8 mouse cellular contexts compared by ENCODE assay signal in the genomic region with DNA sequence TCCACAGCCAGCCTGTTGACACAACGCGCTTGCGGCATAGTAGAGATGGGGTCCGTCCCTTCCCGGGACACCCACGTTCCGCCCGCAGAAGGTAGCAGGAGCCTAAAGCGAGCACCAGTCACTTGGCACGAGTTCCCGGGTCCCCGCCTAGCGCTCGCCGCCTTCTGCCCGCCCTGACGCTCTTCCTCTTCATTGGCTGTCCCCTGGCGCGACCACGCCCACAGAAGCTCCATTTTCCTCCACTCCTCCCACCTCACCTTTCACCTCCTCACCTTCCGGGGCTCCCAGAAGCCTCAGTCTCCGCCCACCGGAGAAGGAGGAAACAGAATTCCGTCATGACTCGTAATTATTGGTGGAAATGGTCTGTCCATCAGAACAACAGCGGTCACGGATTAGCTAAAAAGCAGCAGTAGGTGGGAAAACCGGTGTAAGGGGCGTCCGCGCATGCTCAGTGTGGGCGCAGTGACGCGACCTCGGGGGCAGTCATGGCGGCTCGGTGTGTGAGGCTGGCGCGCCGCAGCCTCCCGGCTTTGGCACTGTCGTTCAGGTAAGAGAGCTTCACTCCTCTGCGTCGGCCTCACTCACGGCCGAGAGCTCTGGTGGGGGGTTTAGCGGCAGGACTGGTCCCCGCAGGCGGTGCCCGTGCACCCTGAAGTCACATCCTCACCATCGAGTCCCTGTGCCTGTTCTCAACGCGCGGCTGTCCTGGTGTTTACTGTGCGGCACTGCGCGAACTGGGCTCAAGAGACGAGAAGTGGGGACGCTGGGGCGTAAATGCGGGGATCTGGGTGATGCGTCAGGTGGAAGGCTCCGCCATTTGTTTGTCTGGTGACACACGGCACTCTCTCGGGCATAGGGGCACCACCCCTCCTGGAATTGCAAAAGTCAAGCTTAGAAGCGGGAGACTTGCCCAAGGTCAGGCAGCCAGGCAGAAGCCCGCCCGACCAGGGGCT. TPM values are rescaled to one million over a fixed set of nuclear protein-coding genes. Genes with fewer than 3 reads are reported as not detected.
DNase-seq lines count a peak whose midpoint lies in the region; ATAC-seq and TF ChIP-seq lines count a peak whose summit lies in the region.

A gene (plus strand): TSS at position 290 of the 953 bp plus-strand sequence.

- no peaks in the 10 kb centered on the region for H3K27me3 ChIP-seq in CH12.LX (replicated peaks)
- H3K27me3 ChIP-seq in forebrain, embryonic 11.5 days (ENCODE audit: control insufficient read depth, insufficient read depth, low read length): peaks cover 4% of the 10 kb centered on the region; the same call in 1 of the 2 replicates
- H3K27me3 ChIP-seq in heart, embryonic 16.5 days (ENCODE audit: control insufficient read depth, insufficient read depth, low read length): no peaks in the 10 kb centered on the region
- no peaks in the 10 kb centered on the region for H3K27me3 ChIP-seq in liver, embryonic 15.5 days
- no peaks in the 10 kb centered on the region for H3K27me3 ChIP-seq in neural tube, embryonic 12.5 days (replicated peaks)

- H3K4me1 ChIP-seq in CH12.LX (ENCODE audit: control insufficient read depth in 1 of 2, insufficient read depth in 2 of 2): peaks cover 3 to 27% of the 10 kb centered on the region in 2 experiments; a peak in 2 of 4 replicates
- peaks cover 13% of the 10 kb centered on the region; the same call in 1 of the 2 replicates for H3K4me1 ChIP-seq in forebrain, embryonic 11.5 days (replicated peaks; ENCODE audit: control insufficient read depth, insufficient read depth, low read length)
- H3K4me1 ChIP-seq in heart, embryonic 16.5 days (ENCODE audit: control insufficient read depth, insufficient read depth, low read length): peaks cover 20% of the 10 kb centered on the region
- H3K4me1 ChIP-seq in liver, embryonic 15.5 days (replicated peaks): peaks cover 34% of the 10 kb centered on the region
- H3K4me1 ChIP-seq in neural tube, embryonic 12.5 days: peaks cover 14% of the 10 kb centered on the region

- TF ChIP-seq EP300 in CH12.LX (IDR thresholded peaks at IDR 0.05; ENCODE audit: low read length): no peak

- H3K36me3 ChIP-seq in CH12.LX (replicated peaks in 1 of 2; ENCODE audit: control insufficient read depth in 1 of 2, insufficient read depth in 1 of 2, low read length in 1 of 2): peaks cover 14 to 32% of the 10 kb centered on the region in 2 experiments
- H3K36me3 ChIP-seq in forebrain, embryonic 11.5 days (ENCODE audit: control insufficient read depth, insufficient read depth, low read length): no peaks in the 10 kb centered on the region; the same call in 1 of the 2 replicates
- H3K36me3 ChIP-seq in heart, embryonic 16.5 days (ENCODE audit: control insufficient read depth, insufficient read depth): peaks cover 6% of the 10 kb centered on the region
- H3K36me3 ChIP-seq in liver, embryonic 15.5 days (replicated peaks): peaks cover 25% of the 10 kb centered on the region
- peaks cover 17% of the 10 kb centered on the region for H3K36me3 ChIP-seq in neural tube, embryonic 12.5 days

- in situ Hi-C loops in CH12.LX (cut with MboI; ENCODE audit: low pct_ligation_motif_present, low pct_unique_long_range_greater_than_20kb, low sequenced_read_pairs): no loop called here

- TF ChIP-seq CTCF in CH12.LX (conservative IDR thresholded peaks at IDR 0.05 in 1 of 2, IDR thresholded peaks at IDR 0.05 in 1 of 2; ENCODE audit: low read depth in 2 of 2, low read length in 2 of 2): no peak

- under 1% methylated on average over 68 of the region's 68 CpGs for WGBS in forebrain, embryonic 11.5 days
- under 1% methylated on average over 68 of the region's 68 CpGs for WGBS in heart, embryonic 16.5 days
- WGBS in liver, embryonic 15.5 days (ENCODE audit: insufficient replicate concordance): under 1% methylated on average over 68 of the region's 68 CpGs
- WGBS in neural tube, embryonic 12.5 days: under 1% methylated on average over 68 of the region's 68 CpGs

- H3K4me3 ChIP-seq in CH12.LX (replicated peaks in 1 of 3; ENCODE audit: low read depth in 2 of 3, low read length in 2 of 3, poor library complexity in 1 of 3): peak within 1 kb of the TSS; percentile 95 to 99 (median 99)
- peak within 1 kb of the TSS; percentile 78 for H3K4me3 ChIP-seq in forebrain, embryonic 11.5 days (ENCODE audit: low read depth, low read length)
- H3K4me3 ChIP-seq in heart, embryonic 16.5 days (ENCODE audit: low read length): peak within 1 kb of the TSS; percentile 79
- peak within 1 kb of the TSS; percentile 87 for H3K4me3 ChIP-seq in liver, embryonic 15.5 days (replicated peaks)
- H3K4me3 ChIP-seq in neural tube, embryonic 12.5 days: peak within 1 kb of the TSS; percentile 92

- peak; percentile 100 for DNase-seq in CH12.LX (ENCODE audit: extremely low read depth)
- DNase-seq in c-Kit-positive CD71-positive TER-119-negative erythroid progenitor cells, embryonic 14.5 days (ENCODE audit: low read depth): peak; percentile 100
- DNase-seq in forebrain, embryonic 11.5 days (ENCODE audit: low spot score): peak; percentile 98
- DNase-seq in kidney, postnatal 36 days: peak; percentile 99
- DNase-seq in telencephalon, adult 2 months (ENCODE audit: low read depth, low spot score): peak; percentile 99

- peak; percentile 94 for ATAC-seq in forebrain, embryonic 11.5 days (replicated peaks; ENCODE audit: low FRiP score)
- ATAC-seq in heart, embryonic 16.5 days (replicated peaks; ENCODE audit: extremely low read depth, insufficient read depth, low FRiP score): peak; percentile 95
- ATAC-seq in liver, embryonic 15.5 days (ENCODE audit: insufficient read depth): peak; percentile 94
- ATAC-seq in neural tube, embryonic 12.5 days (ENCODE audit: low FRiP score, low read depth): peak; percentile 94

- peak within 1 kb of the TSS; percentile 19; the same call in 1 of the 2 replicates for H3K27ac ChIP-seq in CH12.LX (ENCODE audit: insufficient read depth, low read depth)
- no peak within 1 kb of the TSS for H3K27ac ChIP-seq in forebrain, embryonic 11.5 days (ENCODE audit: low read depth, low read length)
- H3K27ac ChIP-seq in heart, embryonic 16.5 days (ENCODE audit: low read length): peak within 1 kb of the TSS; percentile 66
- peak within 1 kb of the TSS; percentile 85 for H3K27ac ChIP-seq in liver, embryonic 15.5 days (replicated peaks)
- no peak within 1 kb of the TSS for H3K27ac ChIP-seq in neural tube, embryonic 12.5 days

- H3K4me2 ChIP-seq in CH12.LX (ENCODE audit: insufficient read depth, low read depth, poor library complexity, severe bottlenecking): peak within 1 kb of the TSS; percentile 95
- peak within 1 kb of the TSS; percentile 93 for H3K4me2 ChIP-seq in forebrain, embryonic 11.5 days (ENCODE audit: low read depth, low read length, severe bottlenecking)
- H3K4me2 ChIP-seq in heart, embryonic 16.5 days (ENCODE audit: low read depth, low read length): peak within 1 kb of the TSS; percentile 99
- peak within 1 kb of the TSS; percentile 94 for H3K4me2 ChIP-seq in liver, embryonic 15.5 days
- H3K4me2 ChIP-seq in neural tube, embryonic 12.5 days (replicated peaks): peak within 1 kb of the TSS; percentile 99

- no peaks in the 10 kb centered on the region for H3K9me3 ChIP-seq in CH12.LX (replicated peaks; ENCODE audit: low read length)
- no peaks in the 10 kb centered on the region for H3K9me3 ChIP-seq in forebrain, embryonic 11.5 days (ENCODE audit: control insufficient read depth, low read length)
- H3K9me3 ChIP-seq in heart, embryonic 16.5 days (replicated peaks; ENCODE audit: control insufficient read depth, low read length): no peaks in the 10 kb centered on the region
- no peaks in the 10 kb centered on the region for H3K9me3 ChIP-seq in liver, embryonic 15.5 days (replicated peaks)
- H3K9me3 ChIP-seq in neural tube, embryonic 12.5 days: no peaks in the 10 kb centered on the region

- dilution Hi-C loops in CH12.LX (cut with MboI; ENCODE audit: extremely low pct_ligation_motif_present, extremely low pct_unique_long_range_greater_than_20kb, low sequenced_read_pairs): no loop called here

- H3K9ac ChIP-seq in CH12.LX (ENCODE audit: insufficient read depth, low read depth): peak within 1 kb of the TSS; percentile 88
- H3K9ac ChIP-seq in forebrain, embryonic 11.5 days (ENCODE audit: low read length): peak within 1 kb of the TSS; percentile 71
- H3K9ac ChIP-seq in heart, embryonic 16.5 days (ENCODE audit: low read length): peak within 1 kb of the TSS; percentile 85
- peak within 1 kb of the TSS; percentile 79 for H3K9ac ChIP-seq in liver, embryonic 15.5 days
- peak within 1 kb of the TSS; percentile 78 for H3K9ac ChIP-seq in neural tube, embryonic 12.5 days

- TF ChIP-seq RAD21 in CH12.LX (IDR thresholded peaks at IDR 0.05; ENCODE audit: low read depth, low read length): no peak

- H3K79me2 ChIP-seq in CH12.LX (replicated peaks; ENCODE audit: control insufficient read depth, extremely low read depth, insufficient read depth, poor library complexity, severe bottlenecking): peaks cover 43% of the 10 kb centered on the region

- TF ChIP-seq POLR2A in CH12.LX (IDR thresholded peaks at IDR 0.05; ENCODE audit: low read depth, low read length): peak; percentile 95

TF ChIP-seq in CH12.LX, 34 proteins besides CTCF, POLR2A, EP300 and RAD21 (continues in another document):
- no peak for TF ChIP-seq MAFK (IDR thresholded peaks at IDR 0.05; ENCODE audit: insufficient replicate concordance, low read length)
- no peak for TF ChIP-seq ZC3H11A (IDR thresholded peaks at IDR 0.05; ENCODE audit: low read depth, low read length)
- TF ChIP-seq POLR2AphosphoS2 (IDR thresholded peaks at IDR 0.05; ENCODE audit: low read depth, low read length): peak; percentile 86; the same call in 1 of the 2 replicates
- peak; percentile 87 for TF ChIP-seq BHLHE40 (IDR thresholded peaks at IDR 0.05; ENCODE audit: low read depth, low read length)
- TF ChIP-seq SIN3A (IDR thresholded peaks at IDR 0.05; ENCODE audit: low read length): peak; percentile 73
- peak; percentile 72 for TF ChIP-seq MAX (IDR thresholded peaks at IDR 0.05; ENCODE audit: low read length)
- no peak for TF ChIP-seq ZMIZ1 (IDR thresholded peaks at IDR 0.05; ENCODE audit: low read depth, low read length)
- TF ChIP-seq MEF2A (IDR thresholded peaks at IDR 0.05; ENCODE audit: borderline replicate concordance, low read depth, low read length): no peak
- peak; percentile 91 for TF ChIP-seq ELF1 (IDR thresholded peaks at IDR 0.05; ENCODE audit: low read depth, low read length)
- no peak for TF ChIP-seq PAX5 (IDR thresholded peaks at IDR 0.05; ENCODE audit: low read length)
- TF ChIP-seq TBP (conservative IDR thresholded peaks at IDR 0.05; ENCODE audit: low read depth, low read length): peak; percentile 62; the same call in 1 of the 2 replicates
- peak; percentile 93 for TF ChIP-seq CHD2 (IDR thresholded peaks at IDR 0.05; ENCODE audit: low read length)

RNA-seq across cellular contexts. Expression of the gene that starts here (rescaled TPM):
- 37.4 and 43.9 TPM in 2 replicates for total RNA-seq in CH12.LX (2012; rRNA removed)
- total RNA-seq in CH12.LX (2014; rRNA removed): 41.2 and 43.4 TPM in 2 replicates
- polyA plus RNA-seq in CH12.LX (2012; ENCODE audit: insufficient read length, low read depth): 57.8 and 59.7 TPM in 2 replicates
- 51.7 and 55.2 TPM in 2 replicates for polyA plus RNA-seq in forebrain, embryonic 11.5 days (2014; fragmentation: Nextera tagmentation; extraction: Ambion mirVana)
- 65.3 and 68.4 TPM in 2 replicates for polyA plus RNA-seq in heart, embryonic 16.5 days (2015; fragmentation: Nextera tagmentation; extraction: Ambion mirVana)
- 36.9 and 37.0 TPM in 2 replicates for polyA plus RNA-seq in liver, embryonic 15.5 days (2015; fragmentation: Nextera tagmentation; extraction: Ambion mirVana)
- 46.1 and 48.2 TPM in 2 replicates for polyA plus RNA-seq in neural tube, embryonic 12.5 days (2016; fragmentation: Nextera tagmentation; extraction: Ambion mirVana)

Comparison
In these comparisons a context has a peak if more than half of its experiments do, and no peak if none do; other contexts are left out.
1. H3K27ac ChIP-seq: peak in CH12.LX (single experiment), heart, embryonic 16.5 days (single experiment) and liver, embryonic 15.5 days (single experiment); none in forebrain, embryonic 11.5 days (single experiment) and neural tube, embryonic 12.5 days (single experiment).
2. Peak in every context shown above with its lines, with median percentiles within 50 percentile points of each other: DNase-seq, H3K4me2 ChIP-seq, H3K4me3 ChIP-seq, H3K9ac ChIP-seq and ATAC-seq.